16 mouse cellular contexts compared by ENCODE assay signal in the genomic region with DNA sequence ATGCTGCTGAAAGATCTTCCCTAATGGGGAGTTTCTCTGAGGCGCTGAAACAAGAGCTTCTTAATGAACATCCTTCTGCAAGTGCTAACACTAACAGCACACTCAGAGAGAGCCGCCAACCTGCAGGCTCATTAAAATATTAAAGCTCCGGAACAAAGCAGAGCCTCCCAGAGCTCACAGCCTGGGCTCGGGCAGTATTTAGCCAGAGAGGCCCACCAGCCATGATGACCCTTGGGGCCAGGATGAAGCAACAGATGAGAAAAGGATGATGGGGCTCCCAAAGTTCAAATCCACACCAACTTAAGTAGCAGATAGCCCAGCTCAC. TPM values are rescaled to one million over a fixed set of nuclear protein-coding genes. Genes with fewer than 3 reads are reported as not detected.
DNase-seq lines count a peak whose midpoint lies in the region; ATAC-seq and TF ChIP-seq lines count a peak whose summit lies in the region.
"Had no signal": no experiment of that assay in that cellular context is flagged by ENCODE, and none has a peak within 500 bp of the region (broad histone marks: within the 10 kb centered on the region; RNA-seq: fewer than 3 reads in every experiment).

No protein-coding gene starts in this region.

- no peaks in the 10 kb centered on the region for H3K9me3 ChIP-seq in kidney, embryonic 15.5 days (replicated peaks)
- no peaks in the 10 kb centered on the region for H3K9me3 ChIP-seq in forebrain, embryonic 12.5 days
- no peaks in the 10 kb centered on the region for H3K9me3 ChIP-seq in midbrain, embryonic 16.5 days (replicated peaks; ENCODE audit: control insufficient read depth, low read length, poor library complexity, severe bottlenecking)
- H3K9me3 ChIP-seq: limb, embryonic 10.5 days; liver, embryonic 12.5 days; lung, embryonic 15.5 days had no signal

- no peak for TF ChIP-seq CTCF in brain, embryonic 14.5 days (IDR thresholded peaks at IDR 0.05; ENCODE audit: borderline replicate concordance, extremely low read depth, insufficient read depth, insufficient read length)

- no peaks in the 10 kb centered on the region for H3K27me3 ChIP-seq in kidney, embryonic 15.5 days
- H3K27me3 ChIP-seq in forebrain, embryonic 12.5 days: no peaks in the 10 kb centered on the region
- H3K27me3 ChIP-seq in midbrain, embryonic 16.5 days (ENCODE audit: control insufficient read depth, insufficient read depth, low read depth, low read length): no peaks in the 10 kb centered on the region
- H3K27me3 ChIP-seq: liver, embryonic 12.5 days; lung, embryonic 15.5 days had no signal

- no peak overlapping the region for H3K4me2 ChIP-seq in kidney, embryonic 15.5 days
- H3K4me2 ChIP-seq in forebrain, embryonic 12.5 days: no peak overlapping the region
- H3K4me2 ChIP-seq in midbrain, embryonic 16.5 days (ENCODE audit: low read length): no peak overlapping the region
- H3K4me2 ChIP-seq: liver, embryonic 12.5 days; lung, embryonic 15.5 days had no signal

- no peak for TF ChIP-seq POLR2A in brain, embryonic 14.5 days (IDR thresholded peaks at IDR 0.05; ENCODE audit: borderline replicate concordance, extremely low read depth, insufficient read depth, insufficient read length, poor library complexity, severe bottlenecking)

- 21% methylated on average over 4 of the region's 4 CpGs for WGBS in kidney, embryonic 15.5 days
- 2% methylated on average over 4 of the region's 4 CpGs for WGBS in forebrain, embryonic 12.5 days
- 6% methylated on average over 4 of the region's 4 CpGs for WGBS in midbrain, embryonic 16.5 days

- 0 out of 2 replicates have a peak, but pooled peaks have one; percentile 43 for ATAC-seq in kidney, embryonic 15.5 days (replicated peaks; ENCODE audit: low FRiP score)
- peak; percentile 81; the same call in 1 of the 2 replicates for ATAC-seq in forebrain, embryonic 12.5 days (ENCODE audit: low FRiP score)
- 0 out of 2 replicates have a peak, but pooled peaks have one; percentile 66 for ATAC-seq in midbrain, embryonic 16.5 days
- ATAC-seq: liver, embryonic 12.5 days had no signal

- H3K9ac ChIP-seq in kidney, embryonic 15.5 days: no peak overlapping the region
- no peak overlapping the region for H3K9ac ChIP-seq in forebrain, embryonic 12.5 days
- H3K9ac ChIP-seq in midbrain, embryonic 16.5 days (ENCODE audit: low read depth, low read length): no peak overlapping the region
- H3K9ac ChIP-seq: liver, embryonic 12.5 days; lung, embryonic 15.5 days had no signal

- H3K4me3 ChIP-seq in kidney, embryonic 15.5 days (replicated peaks): no peak overlapping the region
- H3K4me3 ChIP-seq in forebrain, embryonic 12.5 days (replicated peaks): no peak overlapping the region
- no peak overlapping the region for H3K4me3 ChIP-seq in midbrain, embryonic 16.5 days (ENCODE audit: low read depth, low read length)
- H3K4me3 ChIP-seq: gastrocnemius, adult 2 months; limb, embryonic 10.5 days; liver, embryonic 12.5 days; lung, embryonic 15.5 days had no signal

- H3K27ac ChIP-seq in kidney, embryonic 15.5 days: peak overlapping the region; percentile 30; the same call in 1 of the 2 replicates
- peak overlapping the region; percentile 68 for H3K27ac ChIP-seq in forebrain, embryonic 12.5 days
- no peak overlapping the region for H3K27ac ChIP-seq in midbrain, embryonic 16.5 days (ENCODE audit: low read length)
- H3K27ac ChIP-seq: gastrocnemius, adult 2 months; limb, embryonic 10.5 days; liver, embryonic 12.5 days; lung, embryonic 15.5 days had no signal

- DNase-seq in kidney, postnatal 14 days: no peak
- DNase-seq in brain, embryonic 14.5 days (ENCODE audit: low read depth): peak; percentile 88
- DNase-seq in thymus, postnatal 36 days: no peak
- no peak for DNase-seq in frontal cortex, postnatal 25 days (ENCODE audit: low spot score in 2 of 2)
- DNase-seq: adrenal gland, postnatal 25 days; cerebellum, adult 9-10 months; gastrocnemius, adult 2 months; heart, postnatal 36 days; kidney, adult 11 months; thymus, postnatal 4 days had no signal

- H3K36me3 ChIP-seq in kidney, embryonic 15.5 days: peaks cover 17% of the 10 kb centered on the region; the same call in 1 of the 2 replicates
- peaks cover 23% of the 10 kb centered on the region; the same call in 1 of the 2 replicates for H3K36me3 ChIP-seq in forebrain, embryonic 12.5 days (replicated peaks)
- H3K36me3 ChIP-seq in midbrain, embryonic 16.5 days (ENCODE audit: control insufficient read depth, insufficient read depth, low read length): no peaks in the 10 kb centered on the region
- H3K36me3 ChIP-seq: liver, embryonic 12.5 days had no signal

- peaks cover 21% of the 10 kb centered on the region for H3K4me1 ChIP-seq in kidney, embryonic 15.5 days
- H3K4me1 ChIP-seq in forebrain, embryonic 12.5 days: peaks cover 23% of the 10 kb centered on the region
- H3K4me1 ChIP-seq in midbrain, embryonic 16.5 days (ENCODE audit: control insufficient read depth, insufficient read depth, low read length): no peaks in the 10 kb centered on the region; the same call in 1 of the 2 replicates
- H3K4me1 ChIP-seq: liver, embryonic 12.5 days; lung, embryonic 15.5 days had no signal

RNA-seq across cellular contexts. Expression of a gene that starts 20.8 kb away (rescaled TPM):
- polyA plus RNA-seq in kidney, embryonic 15.5 days (2015; fragmentation: Nextera tagmentation; extraction: Ambion mirVana): 26.2 TPM in 2 replicates
- polyA plus RNA-seq in brain, embryonic 14.5 days (2012; rRNA removed): 89.3 and 111 TPM in 2 replicates
- polyA plus RNA-seq in forebrain, embryonic 12.5 days (2016; fragmentation: Nextera tagmentation; extraction: Ambion mirVana): 57.5 and 68.2 TPM in 2 replicates
- polyA plus RNA-seq in midbrain, embryonic 16.5 days (2015; fragmentation: Nextera tagmentation; extraction: Ambion mirVana): 10.0 and 10.8 TPM in 2 replicates

RNA-seq across cellular contexts. Expression of a gene that starts 50.1 kb away (rescaled TPM):
- polyA plus RNA-seq in kidney, embryonic 15.5 days (2015; fragmentation: Nextera tagmentation; extraction: Ambion mirVana): 146 and 152 TPM in 2 replicates
- polyA plus RNA-seq in brain, embryonic 14.5 days (2012; rRNA removed): 201 and 255 TPM in 2 replicates
- 218 and 225 TPM in 2 replicates for polyA plus RNA-seq in forebrain, embryonic 12.5 days (2016; fragmentation: Nextera tagmentation; extraction: Ambion mirVana)
- 150 and 173 TPM in 2 replicates for polyA plus RNA-seq in midbrain, embryonic 16.5 days (2015; fragmentation: Nextera tagmentation; extraction: Ambion mirVana)
